Mouse (Mus musculus) liver, embryonic 14.5 days (tissue): ENCODE data around the gene Cst9.

ENCODE experiments used
- CTCF ChIP-seq: IDR thresholded peaks from 2 replicates; pipeline ENCODE4 v1.5.1; 2016; ENCODE audit warnings: antibody characterized with exemption, low read depth, control low read depth
- EP300 ChIP-seq: IDR thresholded peaks from 2 replicates; pipeline ENCODE4 v1.6.1; 2016; ENCODE audit warnings: antibody characterized with exemption, low read depth

GRCm38 (mm10) chr2:148860993-148861392, 26.0 kb downstream of the Cst9 start:
- TF ChIP-seq CTCF, result no peak
- no peak for TF ChIP-seq EP300
